Mouse (Mus musculus): ENCODE data around the gene Hoxd9.

The Hoxd9 gene

GRCm38 (mm10) chr2:74667842-74668357 lies 29.6 kb upstream of the Hoxd9 start, which contains the start of gene Hoxd13:
Hoxd13 (plus strand) TSS chr2:74668310.
- in situ Hi-C loops (cut with MboI, MseI), result loop anchor here (10.0 to 25.0 kb wide), 3 partner anchors 373 to 1081 kb away; partner anchors contain the start of gene Chrna1

GRCm38 (mm10) chr2:74668370-74669229 lies 28.9 kb upstream of the Hoxd9 start:
- in situ Hi-C loops (cut with MboI, MseI), result loop anchor here (10.0 to 25.0 kb wide), 3 partner anchors 374 to 1081 kb away; partner anchors contain the start of gene Chrna1

- in situ Hi-C loops (cut with MboI, MseI), result loop anchor here (10.0 to 25.0 kb wide), 3 partner anchors 374 to 1082 kb away; partner anchors contain the start of gene Chrna1
Observed at GRCm38 (mm10) chr2:74669230-74669578, 28.3 kb upstream of the Hoxd9 start.

- in situ Hi-C loops (cut with MboI, MseI), result loop anchor here (10.0 to 25.0 kb wide), 3 partner anchors 375 to 1082 kb away; partner anchors contain the start of gene Chrna1
Observed at GRCm38 (mm10) chr2:74669650-74670235, 27.8 kb upstream of the Hoxd9 start.

- in situ Hi-C loops (cut with MboI, MseI), result loop anchor here (25.0 kb wide), 2 partner anchors 708 to 1083 kb away; partner anchors contain the start of gene Chrna1
Observed at GRCm38 (mm10) chr2:74670632-74671188, 26.8 kb upstream of the Hoxd9 start.

- in situ Hi-C loops (cut with MboI, MseI), result loop anchor here (25.0 kb wide), 2 partner anchors 710 to 1085 kb away; partner anchors contain the start of gene Chrna1
Observed at GRCm38 (mm10) chr2:74671847-74672246, 25.7 kb upstream of the Hoxd9 start.

- in situ Hi-C loops (cut with MboI, MseI), result loop anchor here (25.0 kb wide), 2 partner anchors 710 to 1085 kb away; partner anchors contain the start of gene Chrna1
Observed at GRCm38 (mm10) chr2:74672481-74673362, 24.8 kb upstream of the Hoxd9 start.

- in situ Hi-C loops (cut with MboI, MseI), result loop anchor here (25.0 kb wide), 2 partner anchors 712 to 1087 kb away; partner anchors contain the start of gene Chrna1
Observed at GRCm38 (mm10) chr2:74673835-74674425, 23.6 kb upstream of the Hoxd9 start.

GRCm38 (mm10) chr2:74674881-74675665 lies 22.5 kb upstream of the Hoxd9 start, which contains the start of gene Hoxd12:
Hoxd12 (plus strand) TSS chr2:74675013.
- in situ Hi-C loops (cut with MboI, MseI), result loop anchor here (25.0 kb wide), 3 partner anchors 713 to 1088 kb away; partner anchors contain the start of gene Chrna1

- in situ Hi-C loops (cut with MboI, MseI), result loop anchor here (25.0 kb wide), 1 partner anchor 912 kb away; no protein-coding TSS in a partner anchor
Observed at GRCm38 (mm10) chr2:74675666-74676282, 21.8 kb upstream of the Hoxd9 start.

GRCm38 (mm10) chr2:74676376-74677052 lies 21.0 kb upstream of the Hoxd9 start:
- in situ Hi-C loops (cut with MboI, MseI), result loop anchor here (25.0 kb wide), 1 partner anchor 911 kb away; no protein-coding TSS in a partner anchor

GRCm38 (mm10) chr2:74677106-74677505 lies 20.4 kb upstream of the Hoxd9 start:
- in situ Hi-C loops (cut with MboI, MseI), result loop anchor here (25.0 kb wide), 1 partner anchor 910 kb away; no protein-coding TSS in a partner anchor

GRCm38 (mm10) chr2:74678891-74679595 lies 18.5 kb upstream of the Hoxd9 start, which contains the start of gene Hoxd11:
Hoxd11 (plus strand) TSS chr2:74679557.
- in situ Hi-C loops (cut with MboI, MseI), result loop anchor here (25.0 kb wide), 1 partner anchor 908 kb away; no protein-coding TSS in a partner anchor

GRCm38 (mm10) chr2:74679596-74679971 lies 17.9 kb upstream of the Hoxd9 start:
- in situ Hi-C loops (cut with MboI, MseI), result loop anchor here (25.0 kb wide), 1 partner anchor 908 kb away; no protein-coding TSS in a partner anchor

- in situ Hi-C loops (cut with MboI, MseI), result loop anchor here (25.0 kb wide), 1 partner anchor 907 kb away; no protein-coding TSS in a partner anchor
Observed at GRCm38 (mm10) chr2:74679980-74680379, 17.5 kb upstream of the Hoxd9 start.

- in situ Hi-C loops (cut with MboI, MseI), result loop anchor here (25.0 kb wide), 1 partner anchor 907 kb away; no protein-coding TSS in a partner anchor
Observed at GRCm38 (mm10) chr2:74680561-74681398, 16.7 kb upstream of the Hoxd9 start.

Data from regulatory T cell (primary cell).